Mouse (Mus musculus) right cerebral cortex, postnatal 4 days (tissue): ENCODE results near the gene Cd300c.
"Not testable (repeated sequence)": the region's sequence is repeated elsewhere in the genome, so short reads cannot be mapped to it uniquely, and the experiment has no call there.

Experiments used
- DNase-seq: peaks from one replicate; pipeline ENCODE4 v3.0.0-alpha.2; 2022

The Cd300c gene

GRCm38 (mm10) chr11:114968752-114969207 lies at the start of gene Cd300c:
Gene Cd300c (minus strand): TSS chr11:114969157.
- DNase-seq = no peak

GRCm38 (mm10) chr11:115016093-115016492 lies 47.1 kb upstream of the Cd300c start, which contains the start of gene Cd300ld2:
Gene Cd300ld2 (minus strand): TSS chr11:115016193.
- DNase-seq = not testable (repeated sequence)

- no peak for DNase-seq
Measured at GRCm38 (mm10) chr11:115004070-115004469, 35.1 kb upstream of the Cd300c start.

- no peak for DNase-seq
Measured at GRCm38 (mm10) chr11:115001474-115002040, 32.6 kb upstream of the Cd300c start, which contains the start of gene Cd300c2. Gene Cd300c2 (minus strand): TSS chr11:115001880.

GRCm38 (mm10) chr11:114989793-114990192 lies 20.8 kb upstream of the Cd300c start, which contains the start of gene Cd300ld:
Gene Cd300ld (minus strand): TSS chr11:114989922.
- no peak for DNase-seq

- DNase-seq = no peak
Measured at GRCm38 (mm10) chr11:114981866-114982265, 12.9 kb upstream of the Cd300c start.

GRCm38 (mm10) chr11:114972726-114973125 lies 3.8 kb upstream of the Cd300c start:
- no peak for DNase-seq

GRCm38 (mm10) chr11:114965182-114965828 lies 3.7 kb downstream of the Cd300c start:
- no peak for DNase-seq

- DNase-seq = no peak
Measured at GRCm38 (mm10) chr11:114960369-114960768, 8.6 kb downstream of the Cd300c start.

- DNase-seq = no peak
Measured at GRCm38 (mm10) chr11:114934144-114934543, 34.8 kb downstream of the Cd300c start, which contains the start of gene Cd300lb. Gene Cd300lb (minus strand): TSS chr11:114934386.

- DNase-seq = no peak
Measured at GRCm38 (mm10) chr11:114933591-114933990, 35.4 kb downstream of the Cd300c start.

- DNase-seq = no peak
Measured at GRCm38 (mm10) chr11:114931041-114931440, 37.9 kb downstream of the Cd300c start.

- no peak for DNase-seq
Measured at GRCm38 (mm10) chr11:114929581-114929980, 39.4 kb downstream of the Cd300c start.

GRCm38 (mm10) chr11:114923961-114924360 lies 45.0 kb downstream of the Cd300c start:
- DNase-seq = no peak

GRCm38 (mm10) chr11:114922439-114922838 lies 46.5 kb downstream of the Cd300c start:
- DNase-seq = no peak

GRCm38 (mm10) chr11:114917120-114917519 lies 51.8 kb downstream of the Cd300c start:
- no peak for DNase-seq

- DNase-seq = no peak
Measured at GRCm38 (mm10) chr11:114914978-114915377, 54.0 kb downstream of the Cd300c start.

GRCm38 (mm10) chr11:114912847-114913246 lies 56.1 kb downstream of the Cd300c start:
- DNase-seq = peak; percentile 85

GRCm38 (mm10) chr11:114909538-114909937 lies 59.4 kb downstream of the Cd300c start:
- not testable (repeated sequence) for DNase-seq

- no peak for DNase-seq
Measured at GRCm38 (mm10) chr11:114908086-114908485, 60.9 kb downstream of the Cd300c start.

- DNase-seq = no peak
Measured at GRCm38 (mm10) chr11:114907567-114907966, 61.4 kb downstream of the Cd300c start.
